Mouse (Mus musculus): ENCODE measurements around the gene Gm8257. TPM values are rescaled to one million over a fixed set of nuclear protein-coding genes. Genes with fewer than 3 reads are reported as not detected.
"Not testable (repeated sequence)": the region's sequence is repeated elsewhere in the genome, so short reads cannot be mapped to it uniquely, and the experiment has no call there.

Gm8257 gene
- not detected in 2 replicates for total RNA-seq (2017)

GRCm38 (mm10) chr14:44706356-44706755 is at the start of gene Gm8257:
TSS of gene Gm8257 (minus strand) at chr14:44706456.
- ATAC-seq (ENCODE audit: extremely low read depth, insufficient number of reproducible peaks, low FRiP score, poor library complexity, severe bottlenecking) = not testable (repeated sequence)

- no peak for ATAC-seq (ENCODE audit: extremely low read depth, insufficient number of reproducible peaks, low FRiP score, poor library complexity, severe bottlenecking)
Measured at GRCm38 (mm10) chr14:44750240-44750639, 44.0 kb upstream of the Gm8257 start, which contains the start of gene Gm8267. TSS of gene Gm8267 (minus strand) at chr14:44750340.

- ATAC-seq (ENCODE audit: extremely low read depth, insufficient number of reproducible peaks, low FRiP score, poor library complexity, severe bottlenecking) = not testable (repeated sequence)
Measured at GRCm38 (mm10) chr14:44742789-44743188, 36.5 kb upstream of the Gm8257 start.

- ATAC-seq (ENCODE audit: extremely low read depth, insufficient number of reproducible peaks, low FRiP score, poor library complexity, severe bottlenecking) = not testable (repeated sequence)
Measured at GRCm38 (mm10) chr14:44730711-44731110, 24.5 kb upstream of the Gm8257 start.

- ATAC-seq (ENCODE audit: extremely low read depth, insufficient number of reproducible peaks, low FRiP score, poor library complexity, severe bottlenecking) = not testable (repeated sequence)
Measured at GRCm38 (mm10) chr14:44627737-44628136, 78.5 kb downstream of the Gm8257 start, which contains the start of gene Gm5624. TSS of gene Gm5624 (minus strand) at chr14:44627938.

Other genes starting within 250 kb of the Gm8257 start
- not detected in 2 replicates for gene BC061237, start 214.0 kb downstream of the Gm8257 start, total RNA-seq (2017)
- not detected in 2 replicates for gene Gm17093, start 188.2 kb downstream of the Gm8257 start, total RNA-seq (2017)
- gene Gm8247, start 123.3 kb downstream of the Gm8257 start, total RNA-seq (2017) = not detected in 2 replicates
- not detected in 2 replicates for gene Gm5624, start 78.5 kb downstream of the Gm8257 start, total RNA-seq (2017)
- not detected in 2 replicates for gene Gm8267, start 43.9 kb upstream of the Gm8257 start, total RNA-seq (2017)
- gene Ptgdr, start 152.9 kb upstream of the Gm8257 start, total RNA-seq (2017) = 0.37 TPM in 1 of 2 replicates, not detected in the other

Measured in neutrophil, adult 5-6 weeks (primary cell).